14 mouse cellular contexts compared by ENCODE assay signal in the genomic region with DNA sequence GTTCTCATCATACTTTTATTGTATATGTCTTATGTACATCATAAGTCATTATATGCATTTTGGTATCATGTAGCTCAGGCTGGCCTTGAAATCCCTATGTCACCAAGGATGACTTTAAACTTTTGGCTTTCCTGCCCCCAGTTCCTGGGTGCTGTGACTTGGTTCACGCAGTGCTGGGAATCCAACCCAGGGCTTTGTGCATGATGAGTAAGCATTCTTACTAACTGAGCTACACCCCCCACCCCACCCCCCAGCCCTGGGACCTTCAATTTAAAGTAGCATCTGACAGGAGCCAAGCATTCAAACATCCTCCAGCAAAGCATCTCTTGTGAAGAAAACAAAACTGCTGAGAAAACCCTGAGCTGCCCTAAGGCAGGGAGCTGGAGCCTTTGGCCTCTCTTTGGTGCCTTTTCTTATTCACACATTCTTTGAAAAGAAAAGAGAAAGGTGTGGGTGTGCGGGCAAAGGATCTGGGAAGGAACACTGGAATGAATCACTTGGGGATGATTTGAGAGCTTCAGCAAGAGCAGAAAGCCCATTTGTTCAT. TPM values are rescaled to one million over a fixed set of nuclear protein-coding genes. Genes with fewer than 3 reads are reported as not detected.
A peak's percentile ranks its signal among the peaks of the same experiment; 100 is the strongest.
DNase-seq lines count a peak whose midpoint lies in the region; ATAC-seq and TF ChIP-seq lines count a peak whose summit lies in the region.
"Had no signal": no experiment of that assay in that cellular context is flagged by ENCODE, and none has a peak within 500 bp of the region (broad histone marks: within the 10 kb centered on the region; RNA-seq: fewer than 3 reads in every experiment).

No protein-coding gene starts in this region.

- no peak overlapping the region; the same call in 1 of the 2 replicates for H3K4me2 ChIP-seq in embryonic facial prominence, embryonic 14.5 days (ENCODE audit: low read depth, low read length)
- peak overlapping the region; percentile 8; the same call in 1 of the 2 replicates for H3K4me2 ChIP-seq in hindbrain, postnatal 0 days (ENCODE audit: low read depth, low read length)

- 0 out of 2 replicates have a peak overlapping the region, but pooled peaks have one; percentile 5 for H3K4me3 ChIP-seq in layer of hippocampus, adult 2 months
- no peak overlapping the region for H3K4me3 ChIP-seq in embryonic facial prominence, embryonic 14.5 days (ENCODE audit: low read depth, low read length)
- no peak overlapping the region for H3K4me3 ChIP-seq in hindbrain, postnatal 0 days (ENCODE audit: low read length)
- no peak overlapping the region for H3K4me3 ChIP-seq in olfactory bulb, adult 2 months (ENCODE audit: insufficient read depth, low read depth, low read length)
- H3K4me3 ChIP-seq: gastrocnemius, adult 2 months; megakaryocyte, embryonic 14.5 days had no signal

- H3K9me3 ChIP-seq in embryonic facial prominence, embryonic 14.5 days (ENCODE audit: control insufficient read depth, low read length), result no peaks in the 10 kb centered on the region
- H3K9me3 ChIP-seq in hindbrain, postnatal 0 days (ENCODE audit: low read length), result no peaks in the 10 kb centered on the region

- H3K27me3 ChIP-seq in embryonic facial prominence, embryonic 14.5 days (replicated peaks; ENCODE audit: control insufficient read depth, insufficient read depth, low read length), result no peaks in the 10 kb centered on the region
- H3K27me3 ChIP-seq in hindbrain, postnatal 0 days (ENCODE audit: insufficient read depth, low read length), result no peaks in the 10 kb centered on the region
- H3K27me3 ChIP-seq: CH12.LX; megakaryocyte, embryonic 14.5 days had no signal

- no peak for TF ChIP-seq POLR2A in olfactory bulb, adult 2 months (IDR thresholded peaks at IDR 0.05; ENCODE audit: insufficient read depth, low read depth, low read length)

- DNase-seq in layer of hippocampus, adult 2 months (ENCODE audit: low spot score in 2 of 2), result no peak
- DNase-seq in layer of hippocampus, adult 18-20 months (ENCODE audit: low spot score in 2 of 2), result no peak
- no peak for DNase-seq in embryonic facial prominence, embryonic 14.5 days (ENCODE audit: low spot score)
- DNase-seq in hindbrain, postnatal 0 days (ENCODE audit: low spot score), result no peak
- no peak for DNase-seq in urinary bladder, postnatal 10 days (ENCODE audit: low spot score)
- no peak for DNase-seq in spleen, postnatal 14 days (ENCODE audit: low spot score in 2 of 2)
- DNase-seq in kidney, postnatal 36 days, result no peak
- DNase-seq: gastrocnemius, adult 2 months; liver; right cerebral cortex, postnatal 25 days; thymus, postnatal 4 days had no signal

- peaks cover 39% of the 10 kb centered on the region for H3K4me1 ChIP-seq in embryonic facial prominence, embryonic 14.5 days (ENCODE audit: control insufficient read depth, insufficient read depth, low read length)
- H3K4me1 ChIP-seq in hindbrain, postnatal 0 days (ENCODE audit: insufficient read depth, low read length), result peaks cover 44% of the 10 kb centered on the region
- peaks cover 41% of the 10 kb centered on the region for H3K4me1 ChIP-seq in olfactory bulb, adult 2 months (ENCODE audit: control insufficient read depth, insufficient read depth, low read length)

- no peaks in the 10 kb centered on the region for H3K36me3 ChIP-seq in embryonic facial prominence, embryonic 14.5 days (ENCODE audit: control insufficient read depth, insufficient read depth, low read length)
- H3K36me3 ChIP-seq in hindbrain, postnatal 0 days (ENCODE audit: insufficient read depth, low read length), result no peaks in the 10 kb centered on the region

- no peak overlapping the region for H3K9ac ChIP-seq in embryonic facial prominence, embryonic 14.5 days (ENCODE audit: low read depth, low read length)
- no peak overlapping the region; the same call in 1 of the 2 replicates for H3K9ac ChIP-seq in hindbrain, postnatal 0 days (replicated peaks; ENCODE audit: low read length)

- no peak for ATAC-seq in embryonic facial prominence, embryonic 14.5 days (ENCODE audit: low read depth)
- no peak for ATAC-seq in hindbrain, postnatal 0 days

- TF ChIP-seq CTCF in layer of hippocampus, adult 2 months (conservative IDR thresholded peaks at IDR 0.05), result no peak
- no peak for TF ChIP-seq CTCF in hindbrain, postnatal 0 days (IDR thresholded peaks at IDR 0.05; ENCODE audit: low read depth)
- no peak for TF ChIP-seq CTCF in olfactory bulb, adult 2 months (IDR thresholded peaks at IDR 0.05; ENCODE audit: insufficient read depth, low read depth, low read length)

- peak overlapping the region; percentile 99 for H3K27ac ChIP-seq in layer of hippocampus, adult 2 months
- peak overlapping the region; percentile 66; the same call in 1 of the 2 replicates for H3K27ac ChIP-seq in embryonic facial prominence, embryonic 14.5 days (replicated peaks; ENCODE audit: low read depth, low read length)
- H3K27ac ChIP-seq in hindbrain, postnatal 0 days, result peak overlapping the region; percentile 36; the same call in 1 of the 2 replicates
- H3K27ac ChIP-seq in olfactory bulb, adult 2 months (ENCODE audit: insufficient read depth, low read depth, low read length), result peak overlapping the region; percentile 46
- H3K27ac ChIP-seq: gastrocnemius, adult 2 months had no signal

- WGBS in embryonic facial prominence, embryonic 14.5 days, result 69% methylated on average over 2 of the region's 2 CpGs
- 61% methylated on average over 2 of the region's 2 CpGs for WGBS in hindbrain, postnatal 0 days
- WGBS in olfactory bulb, adult 2 months, result 35% methylated on average over 2 of the region's 2 CpGs

RNA-seq across cellular contexts. Expression of a gene that starts 2.0 kb away (rescaled TPM):
- total RNA-seq in layer of hippocampus, adult 2 months (2021), result 10 to 100 TPM; 25.7 to 27.5 TPM
- 10 to 100 TPM; 22.0 to 23.6 TPM for total RNA-seq in layer of hippocampus, adult 18-20 months (2021)
- 10.5 and 11.9 TPM in 2 replicates for polyA plus RNA-seq in embryonic facial prominence, embryonic 14.5 days (2014; fragmentation: Nextera tagmentation; extraction: Ambion mirVana)
- 47.5 and 49.5 TPM in 2 replicates for total RNA-seq in hindbrain, postnatal 0 days (2014; rRNA removed)
- polyA plus RNA-seq in hindbrain, postnatal 0 days (2015; fragmentation: Nextera tagmentation; extraction: Ambion mirVana), result 26.6 and 28.1 TPM in 2 replicates
- not detected in 2 replicates for polyA plus RNA-seq in olfactory bulb, adult 2 months (2012; ENCODE audit: insufficient read depth, insufficient read length, low replicate concordance, missing spikeins)

RNA-seq across cellular contexts. Expression of a gene that starts 44.0 kb away (rescaled TPM):
- total RNA-seq in layer of hippocampus, adult 2 months (2021), result 10 to 100 TPM; 23.6 to 25.0 TPM
- 10 to 100 TPM; 22.3 to 25.3 TPM for total RNA-seq in layer of hippocampus, adult 18-20 months (2021)
- polyA plus RNA-seq in embryonic facial prominence, embryonic 14.5 days (2014; fragmentation: Nextera tagmentation; extraction: Ambion mirVana), result 73.7 and 89.1 TPM in 2 replicates
- total RNA-seq in hindbrain, postnatal 0 days (2014; rRNA removed), result 33.5 and 34.1 TPM in 2 replicates
- polyA plus RNA-seq in hindbrain, postnatal 0 days (2015; fragmentation: Nextera tagmentation; extraction: Ambion mirVana), result 49.9 and 55.6 TPM in 2 replicates
- not detected in 2 replicates for polyA plus RNA-seq in olfactory bulb, adult 2 months (2012; ENCODE audit: insufficient read depth, insufficient read length, low replicate concordance, missing spikeins)

RNA-seq across cellular contexts. Expression of a gene that starts 44.0 kb away (rescaled TPM):
- total RNA-seq in layer of hippocampus, adult 2 months (2021), result 1 to 10 TPM; 6.1 to 6.8 TPM
- total RNA-seq in layer of hippocampus, adult 18-20 months (2021), result 1 to 10 TPM; 6.0 to 6.1 TPM
- polyA plus RNA-seq in embryonic facial prominence, embryonic 14.5 days (2014; fragmentation: Nextera tagmentation; extraction: Ambion mirVana), result 2.0 and 2.6 TPM in 2 replicates
- 5.5 and 6.8 TPM in 2 replicates for total RNA-seq in hindbrain, postnatal 0 days (2014; rRNA removed)
- 2.3 and 2.8 TPM in 2 replicates for polyA plus RNA-seq in hindbrain, postnatal 0 days (2015; fragmentation: Nextera tagmentation; extraction: Ambion mirVana)
- polyA plus RNA-seq in olfactory bulb, adult 2 months (2012; ENCODE audit: insufficient read depth, insufficient read length, low replicate concordance, missing spikeins), result not detected in 2 replicates

RNA-seq across cellular contexts. Expression of a gene that starts 57.5 kb away (rescaled TPM):
- total RNA-seq in layer of hippocampus, adult 2 months (2021), result 1 to 10 TPM; 1.4 to 3.3 TPM
- total RNA-seq in layer of hippocampus, adult 18-20 months (2021), result 1 to 10 TPM; 1.9 to 2.8 TPM
- 0.35 and 0.79 TPM in 2 replicates for polyA plus RNA-seq in embryonic facial prominence, embryonic 14.5 days (2014; fragmentation: Nextera tagmentation; extraction: Ambion mirVana)
- 0.61 and 0.73 TPM in 2 replicates for total RNA-seq in hindbrain, postnatal 0 days (2014; rRNA removed)
- polyA plus RNA-seq in hindbrain, postnatal 0 days (2015; fragmentation: Nextera tagmentation; extraction: Ambion mirVana), result 1.8 and 2.7 TPM in 2 replicates
- not detected in 2 replicates for polyA plus RNA-seq in olfactory bulb, adult 2 months (2012; ENCODE audit: insufficient read depth, insufficient read length, low replicate concordance, missing spikeins)

Comparison
In these comparisons a context has a peak if more than half of its experiments do, and no peak if none do; other contexts are left out.
1. H3K27ac ChIP-seq: peak in every context shown above with its lines; median percentile 99 in layer of hippocampus, adult 2 months; 66 in embryonic facial prominence, embryonic 14.5 days; 46 in olfactory bulb, adult 2 months; 36 in hindbrain, postnatal 0 days.